Mouse (Mus musculus): Measurements from ENCODE around the gene Sec14l5. TPM values are rescaled to one million over a fixed set of nuclear protein-coding genes. Genes with fewer than 3 reads are reported as not detected.
A peak's percentile ranks its signal among the peaks of the same experiment; 100 is the strongest.

The Sec14l5 gene
- not detected in 2 replicates for polyA plus RNA-seq (2012; ENCODE audit: insufficient read depth, insufficient read length, low replicate concordance, missing spikeins)

DNA sequence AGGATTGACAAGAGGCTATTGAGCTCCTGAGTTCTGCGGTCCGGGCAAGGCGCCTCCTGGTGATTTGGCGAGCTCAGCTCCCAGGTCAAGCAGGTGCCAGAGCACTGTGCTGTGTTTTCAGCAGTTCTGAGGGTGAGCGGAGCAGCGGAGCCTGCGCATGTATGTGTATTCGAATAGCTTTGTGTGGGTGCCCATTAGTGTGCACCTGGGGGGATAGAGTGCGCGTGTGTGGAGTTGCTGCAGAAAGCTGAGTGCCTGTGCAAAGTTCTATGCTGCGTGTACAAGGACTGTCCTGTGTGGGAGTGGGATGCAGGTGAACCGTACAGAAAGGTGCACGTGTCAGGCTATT lies at the start of gene Sec14l5:
TSS of gene Sec14l5 (plus strand) at position 73 of the 349 bp plus-strand sequence.
- 8% methylated on average over 13 of the region's 13 CpGs for WGBS
- H3K27ac ChIP-seq (ENCODE audit: insufficient read depth, low read depth, low read length) = no peak within 1 kb of the TSS
- peaks cover 13% of the 10 kb centered on the region for H3K4me1 ChIP-seq (ENCODE audit: control insufficient read depth, insufficient read depth, low read length)
- peak within 1 kb of the TSS; percentile 32 for H3K4me3 ChIP-seq (ENCODE audit: insufficient read depth, low read depth, low read length)
- TF ChIP-seq CTCF (IDR thresholded peaks at IDR 0.05; ENCODE audit: insufficient read depth, low read depth, low read length) (no peak), POLR2A (IDR thresholded peaks at IDR 0.05; ENCODE audit: insufficient read depth, low read depth, low read length) (no peak)

DNA sequence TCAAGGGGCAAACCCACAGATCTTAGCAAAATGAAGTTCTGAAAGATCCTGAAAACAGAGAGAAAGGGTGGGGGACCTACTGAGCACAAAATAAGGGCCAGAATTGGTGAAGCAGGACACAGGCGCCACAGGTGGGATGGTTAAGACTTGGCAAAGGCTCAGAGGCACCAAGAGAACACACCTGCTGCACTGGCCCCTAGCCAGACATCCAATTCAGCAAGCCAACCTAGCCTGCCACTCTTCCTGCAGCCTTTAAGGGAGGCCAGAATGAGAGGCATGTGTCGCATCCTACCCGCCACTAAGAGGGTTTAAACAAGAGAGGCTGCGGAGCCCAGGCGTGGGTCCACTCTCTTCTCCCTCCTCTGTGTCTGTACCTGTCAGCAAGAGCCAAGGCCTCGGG lies 45.9 kb upstream of the Sec14l5 start:
- no peak overlapping the region for H3K4me3 ChIP-seq (ENCODE audit: insufficient read depth, low read depth, low read length)
- 78% methylated on average over 6 of the region's 6 CpGs for WGBS
- no peak overlapping the region for H3K27ac ChIP-seq (ENCODE audit: insufficient read depth, low read depth, low read length)
- H3K4me1 ChIP-seq (ENCODE audit: control insufficient read depth, insufficient read depth, low read length) = no peaks in the 10 kb centered on the region
- no peak for TF ChIP-seq POLR2A (IDR thresholded peaks at IDR 0.05; ENCODE audit: insufficient read depth, low read depth, low read length)
- no peak for TF ChIP-seq CTCF (IDR thresholded peaks at IDR 0.05; ENCODE audit: insufficient read depth, low read depth, low read length)

DNA sequence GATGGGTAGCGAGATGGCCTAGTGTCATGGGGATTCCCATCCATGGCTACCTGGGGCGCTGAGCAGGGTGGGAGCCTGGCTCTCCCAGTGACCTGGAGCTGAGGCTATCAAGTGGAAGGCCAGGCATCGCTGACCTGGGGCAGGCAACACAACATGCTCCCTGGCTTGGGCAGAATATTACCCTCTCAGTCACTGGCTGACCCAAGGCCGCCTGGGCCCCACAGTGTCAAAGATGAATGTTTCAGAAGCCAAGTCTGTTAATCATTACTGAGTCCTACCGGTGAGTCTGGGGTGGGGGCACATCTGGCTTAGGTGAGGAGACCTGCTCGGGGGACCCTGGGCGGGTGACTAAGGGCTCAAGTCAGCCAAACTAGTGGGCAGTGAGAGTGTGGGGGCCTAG lies 37.0 kb upstream of the Sec14l5 start:
- whole genome bisulfite sequencing = 89% methylated on average over 7 of the region's 7 CpGs
- H3K4me3 ChIP-seq (ENCODE audit: insufficient read depth, low read depth, low read length) = no peak overlapping the region
- H3K27ac ChIP-seq (ENCODE audit: insufficient read depth, low read depth, low read length) = no peak overlapping the region
- H3K4me1 ChIP-seq (ENCODE audit: control insufficient read depth, insufficient read depth, low read length) = no peaks in the 10 kb centered on the region
- no peak for TF ChIP-seq POLR2A (IDR thresholded peaks at IDR 0.05; ENCODE audit: insufficient read depth, low read depth, low read length)
- TF ChIP-seq CTCF (IDR thresholded peaks at IDR 0.05; ENCODE audit: insufficient read depth, low read depth, low read length) = no peak

DNA sequence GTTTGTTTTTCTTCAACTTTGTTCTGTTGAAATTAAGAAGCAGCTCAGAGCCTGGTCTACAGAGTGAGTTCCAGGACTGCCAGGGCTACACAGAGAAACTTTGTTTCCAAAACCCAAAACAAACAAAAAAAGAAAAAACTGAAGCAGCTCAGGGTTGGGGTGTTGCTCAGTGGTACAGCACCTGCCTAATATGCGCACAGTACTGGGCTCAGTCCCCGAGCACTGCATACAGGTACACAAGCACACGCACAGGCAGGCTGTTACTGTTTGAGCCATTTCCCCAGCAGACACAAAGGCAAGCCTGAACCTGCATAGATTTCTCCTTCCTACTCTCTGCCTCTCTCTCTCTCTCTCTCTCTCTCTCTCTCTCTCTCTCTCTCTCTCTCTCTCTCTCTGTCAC lies 35.9 kb upstream of the Sec14l5 start:
- WGBS = 82% methylated on average over 3 of the region's 3 CpGs
- no peak overlapping the region for H3K27ac ChIP-seq (ENCODE audit: insufficient read depth, low read depth, low read length)
- no peak for TF ChIP-seq CTCF (IDR thresholded peaks at IDR 0.05; ENCODE audit: insufficient read depth, low read depth, low read length)
- TF ChIP-seq POLR2A (IDR thresholded peaks at IDR 0.05; ENCODE audit: insufficient read depth, low read depth, low read length) = no peak
- no peak overlapping the region for H3K4me3 ChIP-seq (ENCODE audit: insufficient read depth, low read depth, low read length)
- H3K4me1 ChIP-seq (ENCODE audit: control insufficient read depth, insufficient read depth, low read length) = no peaks in the 10 kb centered on the region

DNA sequence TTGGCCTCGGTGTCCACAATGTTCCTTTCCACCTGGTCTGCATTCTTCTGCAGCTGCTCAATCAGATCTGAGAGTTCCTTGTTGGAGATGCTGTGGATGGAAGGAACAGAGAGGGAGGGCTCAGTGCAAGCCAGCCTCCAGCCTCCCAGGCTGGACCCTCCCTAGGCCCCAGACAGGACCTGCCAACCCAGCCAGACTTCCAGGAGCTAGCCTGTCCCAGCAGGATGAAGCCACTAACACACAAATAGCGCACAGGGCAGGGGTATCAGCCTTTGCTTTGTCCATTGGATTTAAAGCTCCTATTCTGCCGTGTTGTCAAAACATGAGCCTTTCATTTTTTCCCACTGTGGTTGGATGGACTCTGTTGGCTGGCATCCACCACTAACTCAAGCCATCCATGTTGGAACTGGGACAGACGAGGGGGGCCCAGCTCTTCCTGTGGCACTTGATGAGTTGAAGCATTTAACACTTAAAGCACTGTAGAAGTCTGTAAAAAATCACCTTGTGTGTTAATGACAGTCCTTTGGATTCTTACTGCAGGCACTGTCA lies 33.8 kb upstream of the Sec14l5 start:
- Histone ChIP-seq H3K4me3 (ENCODE audit: insufficient read depth, low read depth, low read length) (no peak overlapping the region), H3K27ac (ENCODE audit: insufficient read depth, low read depth, low read length) (no peak overlapping the region), H3K4me1 (ENCODE audit: control insufficient read depth, insufficient read depth, low read length) (no peaks in the 10 kb centered on the region)
- WGBS = 52% methylated on average over 4 of the region's 4 CpGs
- TF ChIP-seq POLR2A (IDR thresholded peaks at IDR 0.05; ENCODE audit: insufficient read depth, low read depth, low read length) (no peak), CTCF (IDR thresholded peaks at IDR 0.05; ENCODE audit: insufficient read depth, low read depth, low read length) (no peak)

DNA sequence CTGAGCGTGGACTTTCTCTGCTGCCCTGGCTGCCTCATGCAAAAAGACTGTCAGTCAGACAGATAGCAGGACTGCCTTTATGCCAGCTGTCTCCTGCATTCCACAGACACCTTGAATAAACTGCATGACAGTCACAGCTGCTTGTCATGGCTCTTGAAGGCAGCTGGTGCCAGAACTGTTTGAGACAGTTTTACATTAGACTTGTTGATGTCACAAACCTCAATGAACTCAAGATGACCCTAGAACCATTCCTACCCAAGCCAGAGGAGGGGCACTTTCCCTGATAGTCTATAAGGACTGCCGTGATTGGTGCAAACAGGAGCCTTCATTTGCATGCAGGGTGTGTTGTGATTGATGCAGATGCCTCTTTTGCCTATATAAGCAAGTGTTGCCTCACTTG lies 33.3 kb upstream of the Sec14l5 start:
- TF ChIP-seq POLR2A (IDR thresholded peaks at IDR 0.05; ENCODE audit: insufficient read depth, low read depth, low read length) (no peak), CTCF (IDR thresholded peaks at IDR 0.05; ENCODE audit: insufficient read depth, low read depth, low read length) (no peak)
- H3K27ac ChIP-seq (ENCODE audit: insufficient read depth, low read depth, low read length) = no peak overlapping the region
- WGBS = 90% methylated on average over 2 of the region's 2 CpGs
- H3K4me3 ChIP-seq (ENCODE audit: insufficient read depth, low read depth, low read length) = no peak overlapping the region
- H3K4me1 ChIP-seq (ENCODE audit: control insufficient read depth, insufficient read depth, low read length) = no peaks in the 10 kb centered on the region

DNA sequence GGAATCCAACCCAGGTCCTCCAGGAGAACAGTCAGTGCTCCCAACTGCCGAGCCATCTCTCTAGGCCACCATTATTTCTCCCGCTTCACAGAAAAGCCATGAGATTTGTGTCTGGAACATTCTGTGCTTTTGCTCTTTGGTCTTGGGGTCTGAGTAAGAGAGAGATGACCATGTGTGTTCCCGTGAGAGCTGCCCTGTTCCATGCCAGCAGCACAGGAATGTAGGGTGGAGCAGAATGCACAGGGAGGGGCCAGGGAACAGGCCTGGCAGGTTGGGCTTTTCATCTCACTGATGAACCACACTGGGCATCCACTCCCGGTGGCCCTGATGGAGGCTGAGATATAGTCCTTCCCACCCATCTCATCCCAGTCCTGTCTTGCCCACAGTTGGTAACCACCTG lies 27.5 kb upstream of the Sec14l5 start:
- Histone ChIP-seq H3K4me1 (ENCODE audit: control insufficient read depth, insufficient read depth, low read length) (no peaks in the 10 kb centered on the region), H3K4me3 (ENCODE audit: insufficient read depth, low read depth, low read length) (no peak overlapping the region), H3K27ac (ENCODE audit: insufficient read depth, low read depth, low read length) (no peak overlapping the region)
- TF ChIP-seq POLR2A (IDR thresholded peaks at IDR 0.05; ENCODE audit: insufficient read depth, low read depth, low read length) = no peak
- no peak for TF ChIP-seq CTCF (IDR thresholded peaks at IDR 0.05; ENCODE audit: insufficient read depth, low read depth, low read length)
- 81% methylated on average over 4 of the region's 4 CpGs for WGBS

DNA sequence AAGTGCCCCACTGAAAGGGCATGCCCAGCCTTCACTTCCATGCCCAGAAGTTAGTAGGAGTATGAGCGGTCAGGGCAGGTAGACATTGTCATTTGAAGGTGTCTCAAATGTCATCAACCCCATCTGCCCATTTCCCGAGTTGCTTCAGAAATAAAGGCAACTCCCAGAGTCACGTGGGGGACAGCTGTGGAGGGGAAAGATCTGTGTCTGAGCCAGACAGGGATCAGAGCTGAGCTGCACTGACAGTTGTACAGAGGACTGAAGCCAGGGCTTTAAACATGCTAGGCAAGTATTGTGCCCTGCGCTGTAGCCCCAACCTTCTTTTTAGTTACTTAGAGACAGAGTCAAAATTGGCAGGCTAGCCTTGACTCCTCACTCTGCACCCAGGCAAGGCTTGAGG lies 27.1 kb upstream of the Sec14l5 start:
- WGBS = 69% methylated on average over 4 of the region's 4 CpGs
- H3K4me1 ChIP-seq (ENCODE audit: control insufficient read depth, insufficient read depth, low read length) = no peaks in the 10 kb centered on the region
- no peak overlapping the region for H3K27ac ChIP-seq (ENCODE audit: insufficient read depth, low read depth, low read length)
- no peak for TF ChIP-seq CTCF (IDR thresholded peaks at IDR 0.05; ENCODE audit: insufficient read depth, low read depth, low read length)
- TF ChIP-seq POLR2A (IDR thresholded peaks at IDR 0.05; ENCODE audit: insufficient read depth, low read depth, low read length) = no peak
- H3K4me3 ChIP-seq (ENCODE audit: insufficient read depth, low read depth, low read length) = no peak overlapping the region

DNA sequence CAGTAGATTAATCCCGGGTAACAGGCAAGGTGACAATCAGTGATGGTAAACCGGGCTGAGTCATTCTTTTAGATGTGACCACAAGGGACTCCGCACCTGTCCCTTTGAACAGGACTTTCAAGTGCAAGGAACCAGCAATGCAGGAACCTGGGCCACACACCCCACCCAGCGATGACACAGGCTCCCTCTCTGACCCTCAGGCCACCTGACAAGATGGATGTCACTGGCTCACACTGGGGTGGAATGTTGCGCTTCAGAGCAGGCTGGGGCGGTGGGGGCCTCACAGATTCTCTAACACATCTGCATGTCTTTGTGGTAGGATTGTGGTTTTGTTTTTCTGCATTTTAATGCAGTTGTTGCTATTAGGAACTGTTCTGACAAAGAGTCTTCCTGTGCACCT lies 23.4 kb upstream of the Sec14l5 start:
- WGBS = 80% methylated on average over 6 of the region's 6 CpGs

DNA sequence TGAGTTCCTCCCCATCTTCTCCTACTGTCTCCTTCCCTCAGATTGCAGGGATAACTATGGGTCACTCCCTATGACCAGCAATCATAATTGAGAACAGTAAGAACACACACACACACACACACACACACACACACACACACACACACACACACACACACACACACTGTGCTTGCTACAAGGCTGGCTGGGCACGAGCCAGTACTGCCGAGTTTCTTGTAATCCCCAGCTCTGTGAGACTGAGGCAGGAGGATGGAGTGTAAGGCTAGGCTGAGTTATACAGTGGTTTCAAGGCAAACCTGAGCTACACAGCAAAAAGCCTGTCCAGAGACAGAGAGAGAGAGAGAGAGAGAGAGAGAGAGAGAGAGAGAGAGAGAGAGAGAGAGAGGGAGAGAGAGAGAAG lies 16.7 kb upstream of the Sec14l5 start:
- Histone ChIP-seq H3K27ac (ENCODE audit: insufficient read depth, low read depth, low read length) (no peak overlapping the region), H3K4me3 (ENCODE audit: insufficient read depth, low read depth, low read length) (no peak overlapping the region), H3K4me1 (ENCODE audit: control insufficient read depth, insufficient read depth, low read length) (peaks cover 21% of the 10 kb centered on the region)
- WGBS = 50% methylated on average over 2 of the region's 2 CpGs
- TF ChIP-seq CTCF (IDR thresholded peaks at IDR 0.05; ENCODE audit: insufficient read depth, low read depth, low read length) (no peak), POLR2A (IDR thresholded peaks at IDR 0.05; ENCODE audit: insufficient read depth, low read depth, low read length) (no peak)

More for the DNA sequence above, 23.4 kb upstream of the Sec14l5 start:
- Histone ChIP-seq H3K4me3 (ENCODE audit: insufficient read depth, low read depth, low read length) (no peak overlapping the region), H3K4me1 (ENCODE audit: control insufficient read depth, insufficient read depth, low read length) (no peaks in the 10 kb centered on the region), H3K27ac (ENCODE audit: insufficient read depth, low read depth, low read length) (no peak overlapping the region)
- no peak for TF ChIP-seq CTCF (IDR thresholded peaks at IDR 0.05; ENCODE audit: insufficient read depth, low read depth, low read length)
- TF ChIP-seq POLR2A (IDR thresholded peaks at IDR 0.05; ENCODE audit: insufficient read depth, low read depth, low read length) = no peak

Measured in olfactory bulb, adult 2 months (tissue).